ENCODE assay signal across 20 mouse cellular contexts in the genomic region with DNA sequence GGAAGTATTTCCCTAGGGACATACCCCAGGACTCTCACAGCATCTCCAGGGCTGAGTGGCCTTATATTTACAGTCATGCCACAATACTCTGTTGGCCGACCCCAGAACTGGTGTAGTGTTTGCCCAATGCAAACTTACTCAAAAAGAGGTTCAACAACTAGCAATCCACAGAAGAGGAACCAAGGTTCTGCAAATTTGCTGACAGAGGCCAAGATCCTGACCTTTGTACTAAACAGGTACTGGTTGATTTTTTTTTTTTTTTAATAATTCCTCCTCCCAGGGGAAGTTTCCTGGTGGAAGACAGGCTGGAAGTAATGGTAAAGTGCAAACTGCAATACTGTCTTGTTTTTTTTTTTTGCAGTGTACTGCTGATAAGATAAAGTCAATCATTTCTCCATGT. TPM values are rescaled to one million over a fixed set of nuclear protein-coding genes. Genes with fewer than 3 reads are reported as not detected.
DNase-seq lines count a peak whose midpoint lies in the region; ATAC-seq and TF ChIP-seq lines count a peak whose summit lies in the region.
"Had no signal": no experiment of that assay in that cellular context is flagged by ENCODE, and none has a peak within 500 bp of the region (broad histone marks: within the 10 kb centered on the region; RNA-seq: fewer than 3 reads in every experiment).

No protein-coding gene starts in this region.

- DNase-seq in liver, adult 2 months (ENCODE audit: extremely low read depth, low read depth, low spot score): peak; percentile 88
- DNase-seq in liver, embryonic 11.5 days (ENCODE audit: low spot score): no peak
- DNase-seq in hindbrain, embryonic 11.5 days (ENCODE audit: low spot score): no peak
- no peak for DNase-seq in cerebellum, postnatal 25 days
- DNase-seq: adrenal gland, adult 8-10 months; adrenal gland, postnatal 36 days; cerebellum, adult 11 months; cerebellum, adult 8-10 months; cerebellum, postnatal 14 days; gastrocnemius, postnatal 10 days; heart, postnatal 10 days; heart, postnatal 4 days had no signal

- no peak for TF ChIP-seq CTCF in liver, adult 2 months (IDR thresholded peaks at IDR 0.05; ENCODE audit: low read depth, low read length)
- TF ChIP-seq CTCF in intestine, postnatal 0 days (IDR thresholded peaks at IDR 0.05; ENCODE audit: low read depth): no peak

- peak overlapping the region; percentile 51; the same call in 1 of the 2 replicates for H3K4me3 ChIP-seq in liver, adult 2 months (ENCODE audit: insufficient read depth, low read depth, low read length)
- no peak overlapping the region for H3K4me3 ChIP-seq in liver, embryonic 11.5 days (ENCODE audit: low read depth, low read length)
- H3K4me3 ChIP-seq in intestine, postnatal 0 days (ENCODE audit: low read depth, low read length): no peak overlapping the region
- H3K4me3 ChIP-seq in liver, embryonic 16.5 days (ENCODE audit: low read depth, low read length): no peak overlapping the region
- no peak overlapping the region for H3K4me3 ChIP-seq in hindbrain, embryonic 11.5 days (ENCODE audit: low read depth, low read length)
- no peak overlapping the region for H3K4me3 ChIP-seq in forebrain, embryonic 13.5 days
- H3K4me3 ChIP-seq: embryonic facial prominence, embryonic 12.5 days; hindbrain, embryonic 13.5 days had no signal

- H3K79me2 ChIP-seq in liver, adult 2 months (ENCODE audit: control insufficient read depth, insufficient read depth, low read length): peaks cover 8% of the 10 kb centered on the region; the same call in 1 of the 2 replicates

- H3K9me3 ChIP-seq in liver, embryonic 11.5 days (ENCODE audit: control insufficient read depth, low read length): no peaks in the 10 kb centered on the region
- H3K9me3 ChIP-seq in intestine, postnatal 0 days (ENCODE audit: control insufficient read depth): no peaks in the 10 kb centered on the region
- H3K9me3 ChIP-seq in liver, embryonic 16.5 days (replicated peaks; ENCODE audit: control insufficient read depth, low read length): no peaks in the 10 kb centered on the region
- no peaks in the 10 kb centered on the region for H3K9me3 ChIP-seq in hindbrain, embryonic 11.5 days (ENCODE audit: control insufficient read depth, low read length)
- no peaks in the 10 kb centered on the region for H3K9me3 ChIP-seq in forebrain, embryonic 13.5 days (replicated peaks)
- H3K9me3 ChIP-seq: embryonic facial prominence, embryonic 12.5 days; hindbrain, embryonic 13.5 days had no signal

- no peaks in the 10 kb centered on the region for H3K27me3 ChIP-seq in liver, adult 2 months (ENCODE audit: control insufficient read depth, insufficient read depth, low read length)
- no peaks in the 10 kb centered on the region; the same call in 1 of the 2 replicates for H3K27me3 ChIP-seq in liver, embryonic 11.5 days (replicated peaks; ENCODE audit: control insufficient read depth, insufficient read depth, low read length)
- no peaks in the 10 kb centered on the region for H3K27me3 ChIP-seq in intestine, postnatal 0 days (replicated peaks; ENCODE audit: control insufficient read depth, insufficient read depth, low read length)
- peaks cover 5% of the 10 kb centered on the region for H3K27me3 ChIP-seq in liver, embryonic 16.5 days (ENCODE audit: control insufficient read depth, insufficient read depth, low read depth, low read length)
- no peaks in the 10 kb centered on the region for H3K27me3 ChIP-seq in hindbrain, embryonic 11.5 days (ENCODE audit: control insufficient read depth, insufficient read depth, low read length)
- H3K27me3 ChIP-seq in forebrain, embryonic 13.5 days: no peaks in the 10 kb centered on the region
- H3K27me3 ChIP-seq: embryonic facial prominence, embryonic 12.5 days; hindbrain, embryonic 13.5 days had no signal

- peak overlapping the region; percentile 60 for H3K27ac ChIP-seq in liver, adult 2 months (replicated peaks; ENCODE audit: insufficient read depth, low read depth, low read length)
- no peak overlapping the region for H3K27ac ChIP-seq in liver, embryonic 11.5 days (ENCODE audit: low read depth, low read length)
- H3K27ac ChIP-seq in intestine, postnatal 0 days (ENCODE audit: low read depth, low read length): peak overlapping the region; percentile 5; the same call in 1 of the 2 replicates
- H3K27ac ChIP-seq in liver, embryonic 16.5 days (ENCODE audit: low read length): no peak overlapping the region
- H3K27ac ChIP-seq in hindbrain, embryonic 11.5 days (ENCODE audit: low read depth, low read length): no peak overlapping the region
- H3K27ac ChIP-seq in forebrain, embryonic 13.5 days: no peak overlapping the region
- H3K27ac ChIP-seq: embryonic facial prominence, embryonic 12.5 days; hindbrain, embryonic 13.5 days; hindbrain, postnatal 0 days had no signal

- H3K4me2 ChIP-seq in liver, embryonic 11.5 days: no peak overlapping the region
- H3K4me2 ChIP-seq in intestine, postnatal 0 days (replicated peaks; ENCODE audit: low read depth): 0 out of 2 replicates have a peak overlapping the region, but pooled peaks have one; percentile 7
- peak overlapping the region; percentile 2; the same call in 1 of the 2 replicates for H3K4me2 ChIP-seq in liver, embryonic 16.5 days (ENCODE audit: low read depth, low read length)
- H3K4me2 ChIP-seq in hindbrain, embryonic 11.5 days (replicated peaks; ENCODE audit: low read depth, low read length): no peak overlapping the region
- no peak overlapping the region for H3K4me2 ChIP-seq in forebrain, embryonic 13.5 days
- H3K4me2 ChIP-seq: embryonic facial prominence, embryonic 12.5 days; hindbrain, embryonic 13.5 days had no signal

- no peak for ATAC-seq in liver, embryonic 11.5 days (replicated peaks; ENCODE audit: low FRiP score)
- peak; percentile 25; the same call in 1 of the 2 replicates for ATAC-seq in granulocyte monocyte progenitor cell, adult 5-6 weeks (replicated peaks; ENCODE audit: poor library complexity, severe bottlenecking)
- ATAC-seq in intestine, postnatal 0 days: peak; percentile 41
- no peak for ATAC-seq in liver, embryonic 16.5 days (ENCODE audit: low read depth)
- ATAC-seq in hindbrain, embryonic 11.5 days (ENCODE audit: low FRiP score): no peak
- ATAC-seq in forebrain, embryonic 13.5 days: no peak
- ATAC-seq: forebrain, embryonic 16.5 days; hindbrain, postnatal 0 days had no signal

- peak overlapping the region; percentile 46 for H3K9ac ChIP-seq in liver, adult 2 months (ENCODE audit: low read depth, low read length)
- H3K9ac ChIP-seq in liver, embryonic 11.5 days (ENCODE audit: low read depth, low read length): no peak overlapping the region
- no peak overlapping the region for H3K9ac ChIP-seq in intestine, postnatal 0 days (ENCODE audit: low read depth, low read length)
- H3K9ac ChIP-seq in liver, embryonic 16.5 days (ENCODE audit: low read depth, low read length): no peak overlapping the region
- no peak overlapping the region for H3K9ac ChIP-seq in hindbrain, embryonic 11.5 days (ENCODE audit: low read depth, low read length)
- H3K9ac ChIP-seq in forebrain, embryonic 13.5 days: no peak overlapping the region
- H3K9ac ChIP-seq: embryonic facial prominence, embryonic 12.5 days; hindbrain, embryonic 13.5 days had no signal

- H3K4me1 ChIP-seq in liver, adult 2 months (ENCODE audit: control insufficient read depth, insufficient read depth, low read length): peaks cover 22% of the 10 kb centered on the region
- peaks cover 3% of the 10 kb centered on the region; the same call in 1 of the 2 replicates for H3K4me1 ChIP-seq in liver, embryonic 11.5 days (replicated peaks; ENCODE audit: control insufficient read depth, insufficient read depth, low read length)
- H3K4me1 ChIP-seq in intestine, postnatal 0 days (replicated peaks; ENCODE audit: control insufficient read depth, insufficient read depth, low read length): 0 out of 2 replicates have a peak, but pooled peaks cover 7% of the 10 kb centered on the region
- H3K4me1 ChIP-seq in liver, embryonic 16.5 days (ENCODE audit: control insufficient read depth, low read depth, low read length): peaks cover 5% of the 10 kb centered on the region
- no peaks in the 10 kb centered on the region; the same call in 1 of the 2 replicates for H3K4me1 ChIP-seq in hindbrain, embryonic 11.5 days (replicated peaks; ENCODE audit: control insufficient read depth, insufficient read depth, low read length)
- H3K4me1 ChIP-seq in forebrain, embryonic 13.5 days: peaks cover 31% of the 10 kb centered on the region

- no peaks in the 10 kb centered on the region for H3K36me3 ChIP-seq in liver, adult 2 months (ENCODE audit: control insufficient read depth, insufficient read depth, low read length)
- H3K36me3 ChIP-seq in liver, embryonic 11.5 days (ENCODE audit: control insufficient read depth, insufficient read depth, low read length): no peaks in the 10 kb centered on the region
- no peaks in the 10 kb centered on the region for H3K36me3 ChIP-seq in intestine, postnatal 0 days (ENCODE audit: control insufficient read depth, insufficient read depth)
- no peaks in the 10 kb centered on the region for H3K36me3 ChIP-seq in liver, embryonic 16.5 days (ENCODE audit: control insufficient read depth, insufficient read depth)
- no peaks in the 10 kb centered on the region for H3K36me3 ChIP-seq in hindbrain, embryonic 11.5 days (ENCODE audit: control insufficient read depth, insufficient read depth, low read length)
- H3K36me3 ChIP-seq in forebrain, embryonic 13.5 days (ENCODE audit: poor library complexity, severe bottlenecking): no peaks in the 10 kb centered on the region
- H3K36me3 ChIP-seq: embryonic facial prominence, embryonic 12.5 days; hindbrain, embryonic 13.5 days had no signal

- 40% methylated on average over 1 of the region's 1 CpGs for WGBS in liver, adult 2 months
- 63% methylated on average over 1 of the region's 1 CpGs for WGBS in liver, embryonic 11.5 days
- whole genome bisulfite sequencing in intestine, postnatal 0 days: 38% methylated on average over 1 of the region's 1 CpGs
- WGBS in liver, embryonic 16.5 days (ENCODE audit: insufficient replicate concordance): 18% methylated on average over 1 of the region's 1 CpGs
- WGBS in hindbrain, embryonic 11.5 days: 92% methylated on average over 1 of the region's 1 CpGs
- WGBS in forebrain, embryonic 13.5 days: 88% methylated on average over 1 of the region's 1 CpGs

- no peak for TF ChIP-seq POLR2A in liver, adult 2 months (IDR thresholded peaks at IDR 0.05; ENCODE audit: extremely low read depth, insufficient read depth, low read length)

RNA-seq across cellular contexts. Expression of a gene that starts 1.5 kb away (rescaled TPM):
- 262 and 269 TPM in 2 replicates for total RNA-seq in liver, adult 2 months (2014; rRNA removed)
- 228 and 250 TPM in 2 replicates for polyA plus RNA-seq in liver, adult 2 months (2012; rRNA removed)
- polyA plus RNA-seq in liver, embryonic 11.5 days (2014; fragmentation: Nextera tagmentation; extraction: Ambion mirVana): 40.2 and 43.2 TPM in 2 replicates
- total RNA-seq in granulocyte monocyte progenitor cell, adult 5-6 weeks (2014; fragmentation: Nextera tagmentation): 13.6 and 14.8 TPM in 2 replicates
- total RNA-seq in granulocyte monocyte progenitor cell, adult 5-6 weeks (2017): 9.5 and 10.1 TPM in 2 replicates
- 67.9 and 88.6 TPM in 2 replicates for polyA plus RNA-seq in intestine, postnatal 0 days (2015; fragmentation: Nextera tagmentation; extraction: Ambion mirVana)
- polyA plus RNA-seq in liver, embryonic 16.5 days (2015; fragmentation: Nextera tagmentation; extraction: Ambion mirVana): 75.9 and 84.2 TPM in 2 replicates
- polyA plus RNA-seq in hindbrain, embryonic 11.5 days (2014; fragmentation: Nextera tagmentation; extraction: Ambion mirVana): 14.0 and 16.4 TPM in 2 replicates
- polyA plus RNA-seq in forebrain, embryonic 13.5 days (2015; fragmentation: Nextera tagmentation; extraction: Ambion mirVana): 12.6 and 13.4 TPM in 2 replicates

RNA-seq across cellular contexts. Expression of a gene that starts 1.6 kb away (rescaled TPM):
- 0.13 and 0.18 TPM in 2 replicates for total RNA-seq in liver, adult 2 months (2014; rRNA removed)
- polyA plus RNA-seq in liver, adult 2 months (2012; rRNA removed): 0.14 and 0.16 TPM in 2 replicates
- polyA plus RNA-seq in liver, embryonic 11.5 days (2014; fragmentation: Nextera tagmentation; extraction: Ambion mirVana): 0.77 and 0.90 TPM in 2 replicates
- total RNA-seq in granulocyte monocyte progenitor cell, adult 5-6 weeks (2014; fragmentation: Nextera tagmentation): not detected in 2 replicates
- total RNA-seq in granulocyte monocyte progenitor cell, adult 5-6 weeks (2017): 0.22 TPM in 1 of 2 replicates, not detected in the other
- 1.3 TPM in 2 replicates for polyA plus RNA-seq in intestine, postnatal 0 days (2015; fragmentation: Nextera tagmentation; extraction: Ambion mirVana)
- polyA plus RNA-seq in liver, embryonic 16.5 days (2015; fragmentation: Nextera tagmentation; extraction: Ambion mirVana): 0.45 and 0.72 TPM in 2 replicates
- polyA plus RNA-seq in hindbrain, embryonic 11.5 days (2014; fragmentation: Nextera tagmentation; extraction: Ambion mirVana): 25.5 TPM in 2 replicates
- 25.8 and 28.1 TPM in 2 replicates for polyA plus RNA-seq in forebrain, embryonic 13.5 days (2015; fragmentation: Nextera tagmentation; extraction: Ambion mirVana)

RNA-seq across cellular contexts. Expression of a gene that starts 24.6 kb away (rescaled TPM):
- 18.7 and 23.5 TPM in 2 replicates for total RNA-seq in liver, adult 2 months (2014; rRNA removed)
- polyA plus RNA-seq in liver, adult 2 months (2012; rRNA removed): 3.2 and 3.3 TPM in 2 replicates
- polyA plus RNA-seq in liver, embryonic 11.5 days (2014; fragmentation: Nextera tagmentation; extraction: Ambion mirVana): 43.5 and 47.3 TPM in 2 replicates
- 1.8 TPM in 2 replicates for total RNA-seq in granulocyte monocyte progenitor cell, adult 5-6 weeks (2014; fragmentation: Nextera tagmentation)
- total RNA-seq in granulocyte monocyte progenitor cell, adult 5-6 weeks (2017): 6.5 and 8.1 TPM in 2 replicates
- 14.0 and 14.3 TPM in 2 replicates for polyA plus RNA-seq in intestine, postnatal 0 days (2015; fragmentation: Nextera tagmentation; extraction: Ambion mirVana)
- 14.0 and 14.9 TPM in 2 replicates for polyA plus RNA-seq in liver, embryonic 16.5 days (2015; fragmentation: Nextera tagmentation; extraction: Ambion mirVana)
- 53.2 and 57.5 TPM in 2 replicates for polyA plus RNA-seq in hindbrain, embryonic 11.5 days (2014; fragmentation: Nextera tagmentation; extraction: Ambion mirVana)
- polyA plus RNA-seq in forebrain, embryonic 13.5 days (2015; fragmentation: Nextera tagmentation; extraction: Ambion mirVana): 38.5 and 40.0 TPM in 2 replicates

Comparison
In these comparisons a context has a peak if more than half of its experiments do, and no peak if none do; other contexts are left out.
1. H3K27ac ChIP-seq: peak in liver, adult 2 months (single experiment) and intestine, postnatal 0 days (single experiment); none in liver, embryonic 11.5 days (single experiment), liver, embryonic 16.5 days (single experiment), hindbrain, embryonic 11.5 days (single experiment) and forebrain, embryonic 13.5 days (single experiment).
2. H3K4me2 ChIP-seq: peak in intestine, postnatal 0 days (single experiment) and liver, embryonic 16.5 days (single experiment); none in liver, embryonic 11.5 days (single experiment), hindbrain, embryonic 11.5 days (single experiment) and forebrain, embryonic 13.5 days (single experiment).
3. ATAC-seq: peak in granulocyte monocyte progenitor cell, adult 5-6 weeks (single experiment) and intestine, postnatal 0 days (single experiment); none in liver, embryonic 11.5 days (single experiment), liver, embryonic 16.5 days (single experiment), hindbrain, embryonic 11.5 days (single experiment) and forebrain, embryonic 13.5 days (single experiment).
4. RNA of a gene that starts 1.6 kb away (polyA plus RNA-seq): 25.8 to 28.1 TPM in forebrain, embryonic 13.5 days and 25.5 TPM in hindbrain, embryonic 11.5 days; 1.3 TPM in intestine, postnatal 0 days, 0.77 to 0.90 TPM in liver, embryonic 11.5 days, 0.45 to 0.72 TPM in liver, embryonic 16.5 days and 0.14 to 0.16 TPM in liver, adult 2 months; every median in the first group is over 10 times any median in the second.